Mouse (Mus musculus) ES-E14 (cell line): ENCODE data around the gene Sdk2.

Experiments
- CHD2 ChIP-seq: IDR thresholded peaks from 2 replicates; pipeline ENCODE4 v1.6.1; 2014; ENCODE audit warnings: mild to moderate bottlenecking, low read depth, low read length, inconsistent platforms
- HCFC1 ChIP-seq: IDR thresholded peaks from 2 replicates; pipeline ENCODE4 v1.6.1; 2012; ENCODE audit warnings: low read length, inconsistent platforms, borderline replicate concordance; ENCODE audit not compliant: insufficient read depth
- MAFK ChIP-seq: IDR thresholded peaks from 2 replicates; pipeline ENCODE4 v1.6.1; 2014; ENCODE audit warnings: mild to moderate bottlenecking, low read depth, low read length, inconsistent platforms; ENCODE audit not compliant: insufficient read depth
- ZC3H11A ChIP-seq: IDR thresholded peaks from 2 replicates; pipeline ENCODE4 v1.6.1; 2012; ENCODE audit warnings: low read depth, mild to moderate bottlenecking, inconsistent platforms, low read length, borderline replicate concordance

GRCm38 (mm10) chr11:114031491-114031890, 35.4 kb downstream of the Sdk2 start:
- TF ChIP-seq HCFC1, result no peak
- TF ChIP-seq MAFK, result no peak
- no peak for TF ChIP-seq CHD2
- no peak for TF ChIP-seq ZC3H11A
